Mouse (Mus musculus) layer of hippocampus, adult 8-10 months (tissue): ENCODE data around the gene Ubtd2. TPM values are rescaled to one million over a fixed set of nuclear protein-coding genes. Genes with fewer than 3 reads are reported as not detected.

Experiments used
- DNase-seq, 2 experiments: peaks; one replicate each; pipeline ENCODE4 v3.0.0; 2022; ENCODE audit warnings: low spot score in 2 of 2
- total RNA-seq, 4 experiments: library from RNA; stranded (reverse); gene quantifications; 2 replicates each; pipeline ENCODE4 v1.2.4; 2022

The Ubtd2 gene
- total RNA-seq: 10 to 100 TPM; 26.3 to 28.8 (median 28.3) TPM

DNA sequence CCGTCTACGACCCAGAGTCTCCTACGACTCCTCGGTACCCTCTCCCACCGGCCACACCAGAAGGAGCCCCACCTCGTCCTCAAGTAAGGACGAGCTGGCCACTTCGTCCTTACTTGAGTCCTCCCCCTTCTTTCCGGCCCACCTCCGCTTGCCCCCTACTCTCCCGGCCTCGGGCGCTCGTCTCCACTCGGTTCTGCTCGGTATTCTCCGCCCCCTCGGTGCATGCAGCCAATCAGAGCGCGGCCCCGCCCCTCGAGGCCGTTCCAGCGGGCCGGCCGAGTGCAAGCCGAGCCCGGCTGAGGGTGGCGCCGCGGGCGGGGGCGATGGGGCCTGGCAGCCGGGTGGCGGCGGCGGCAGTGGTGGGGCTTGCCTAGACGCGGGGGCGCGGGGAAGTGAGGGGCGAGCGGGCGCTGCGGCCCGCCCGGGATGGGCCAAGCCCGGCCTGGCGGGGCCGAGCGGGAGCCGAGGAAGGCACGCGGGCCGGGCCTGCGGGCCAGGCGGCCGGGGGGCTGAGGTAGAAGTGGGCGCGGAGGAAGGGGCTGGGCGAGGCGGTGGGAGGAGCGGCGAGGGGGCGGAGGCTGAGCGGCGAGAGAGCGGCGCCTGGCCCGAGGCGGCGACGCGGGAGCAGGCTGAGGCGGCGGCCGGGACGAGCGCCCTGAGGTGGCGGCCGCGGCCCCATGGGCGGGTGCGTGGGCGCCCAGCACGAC is at the start of gene Ubtd2:
Gene Ubtd2 (plus strand): TSS at position 571 of the 707 bp plus-strand sequence.
- peak; percentile 89 to 93 for DNase-seq

DNA sequence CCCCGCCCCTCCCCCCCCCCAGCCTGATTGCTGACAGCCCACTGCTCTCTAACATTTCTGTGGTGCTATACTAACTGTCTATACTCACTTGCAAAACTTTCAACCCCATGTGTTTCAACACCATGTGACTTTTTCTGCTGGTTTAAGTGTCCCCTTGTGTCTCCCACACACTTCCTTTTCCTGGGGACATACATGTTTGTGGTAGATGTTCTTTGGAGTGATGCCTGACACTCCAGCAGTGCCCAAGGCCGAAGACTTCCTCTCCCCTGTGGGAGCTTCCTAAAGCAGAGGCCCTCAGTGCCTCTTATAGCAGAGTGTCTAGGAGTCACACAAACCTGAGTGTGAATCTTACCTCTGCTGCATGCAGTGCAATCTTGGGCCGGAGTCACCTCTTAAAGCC is 47.3 kb upstream of the Ubtd2 start:
- DNase-seq: no peak

DNA sequence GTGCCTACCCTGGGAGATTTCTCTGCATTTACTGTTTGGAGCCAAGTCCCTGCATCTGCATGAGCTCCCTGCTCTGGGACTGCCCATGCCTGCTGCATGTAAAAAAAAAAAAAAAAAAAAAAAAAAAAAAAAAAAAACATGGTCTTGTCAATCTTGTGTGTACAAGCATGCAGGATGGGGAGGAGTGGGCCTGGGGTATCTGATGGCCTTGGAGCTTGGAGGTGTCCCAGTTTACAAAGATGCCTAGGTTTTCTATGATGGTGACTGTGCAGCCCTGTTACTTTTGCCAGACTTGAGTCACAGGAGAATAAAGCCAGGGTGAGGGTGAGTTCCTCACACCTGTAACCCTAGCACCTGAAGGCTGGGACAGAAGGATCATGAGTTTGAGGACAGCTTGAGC is 46.1 kb upstream of the Ubtd2 start:
- no peak for DNase-seq

DNA sequence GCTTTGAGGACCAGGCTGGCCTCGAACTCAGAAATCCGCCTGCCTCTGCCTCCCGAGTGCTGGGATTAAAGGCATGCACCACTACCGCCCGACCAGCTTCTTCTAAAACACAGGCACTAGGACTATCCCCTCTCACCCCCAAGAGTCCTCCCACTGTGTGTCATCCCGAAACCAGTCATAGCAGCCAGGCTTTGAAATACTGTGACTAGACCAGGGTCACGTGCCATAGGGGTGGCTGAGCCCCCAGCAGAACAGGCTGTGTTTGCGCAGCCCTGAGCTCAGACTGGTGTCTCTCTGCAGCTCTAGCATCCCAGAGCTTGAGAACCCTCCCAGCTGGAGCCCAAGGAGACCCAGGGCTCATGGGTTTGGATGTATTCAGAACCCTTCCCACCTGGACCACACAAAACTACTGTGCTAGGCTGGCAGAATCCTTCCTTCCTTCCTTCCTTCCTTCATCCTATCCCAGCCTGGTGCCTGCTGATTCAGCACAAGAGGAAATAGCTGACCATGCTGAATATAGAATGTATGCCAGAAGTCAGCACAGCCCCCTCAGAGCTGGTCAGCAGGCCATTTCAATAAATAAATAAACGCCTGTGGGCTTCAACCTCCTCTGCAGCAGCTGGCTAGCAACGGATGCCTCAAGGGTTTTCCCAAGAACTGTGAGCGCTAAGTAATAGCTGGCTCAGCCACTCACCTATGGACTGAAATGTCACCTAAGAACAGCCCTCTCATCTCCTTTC is 45.2 kb upstream of the Ubtd2 start:
- no peak for DNase-seq

DNA sequence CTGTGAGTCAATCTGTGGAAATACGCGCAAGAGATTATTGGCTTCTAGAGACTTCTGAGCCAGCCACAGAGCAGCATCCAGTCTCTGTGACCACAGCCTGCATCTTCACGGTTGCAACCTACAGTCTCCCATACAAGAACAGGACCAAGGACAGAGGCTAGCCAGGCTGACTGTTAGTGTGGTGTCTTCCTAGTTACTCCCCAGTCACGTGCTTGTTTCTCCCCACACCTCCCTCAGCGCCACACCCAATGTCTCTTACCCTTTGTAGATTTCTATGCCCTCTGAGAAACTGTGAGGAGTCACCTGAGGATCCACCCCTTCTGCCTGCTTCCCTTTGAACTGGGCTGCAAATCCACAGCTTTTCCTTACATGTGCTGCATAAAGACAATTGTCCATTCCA is 35.2 kb upstream of the Ubtd2 start:
- DNase-seq: no peak

DNA sequence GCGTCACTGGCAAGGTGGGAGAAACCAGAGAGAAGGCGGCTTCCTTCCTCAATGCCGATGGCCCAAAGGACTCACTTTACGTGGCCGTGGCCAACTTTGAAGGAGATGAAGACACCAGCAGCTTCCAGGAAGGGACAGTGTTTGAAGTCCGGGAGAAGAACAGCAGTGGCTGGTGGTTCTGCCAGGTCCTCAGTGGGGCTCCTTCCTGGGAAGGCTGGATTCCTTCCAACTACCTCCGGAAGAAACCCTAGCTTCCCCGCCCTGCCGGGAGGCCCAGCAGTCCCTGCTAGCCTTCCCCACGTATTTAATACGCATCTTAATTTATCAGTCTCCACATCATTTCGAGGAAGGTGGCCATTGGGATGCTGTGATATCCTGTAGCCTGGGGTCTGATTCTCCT is 31.9 kb upstream of the Ubtd2 start:
- no peak for DNase-seq

DNA sequence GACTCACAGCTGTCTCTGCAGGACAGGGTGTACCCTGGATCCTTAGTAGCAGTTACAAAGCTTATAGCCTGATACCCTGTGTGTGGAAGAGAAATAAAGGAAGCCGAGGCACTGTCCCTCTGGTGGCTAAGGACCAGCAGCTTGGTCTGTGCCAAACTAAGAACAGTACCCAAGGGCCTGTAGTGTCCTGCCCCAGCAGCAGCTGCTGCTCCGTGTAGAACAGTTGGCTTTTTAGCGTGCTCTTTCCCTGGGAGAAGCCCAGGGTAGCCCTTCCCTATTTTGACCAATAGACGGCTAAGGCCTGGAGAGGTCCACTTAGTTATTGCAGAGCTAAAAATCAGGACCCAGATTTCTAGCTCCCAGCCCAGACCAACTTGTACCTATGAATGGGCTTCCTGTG is 30.6 kb upstream of the Ubtd2 start:
- no peak for DNase-seq

DNA sequence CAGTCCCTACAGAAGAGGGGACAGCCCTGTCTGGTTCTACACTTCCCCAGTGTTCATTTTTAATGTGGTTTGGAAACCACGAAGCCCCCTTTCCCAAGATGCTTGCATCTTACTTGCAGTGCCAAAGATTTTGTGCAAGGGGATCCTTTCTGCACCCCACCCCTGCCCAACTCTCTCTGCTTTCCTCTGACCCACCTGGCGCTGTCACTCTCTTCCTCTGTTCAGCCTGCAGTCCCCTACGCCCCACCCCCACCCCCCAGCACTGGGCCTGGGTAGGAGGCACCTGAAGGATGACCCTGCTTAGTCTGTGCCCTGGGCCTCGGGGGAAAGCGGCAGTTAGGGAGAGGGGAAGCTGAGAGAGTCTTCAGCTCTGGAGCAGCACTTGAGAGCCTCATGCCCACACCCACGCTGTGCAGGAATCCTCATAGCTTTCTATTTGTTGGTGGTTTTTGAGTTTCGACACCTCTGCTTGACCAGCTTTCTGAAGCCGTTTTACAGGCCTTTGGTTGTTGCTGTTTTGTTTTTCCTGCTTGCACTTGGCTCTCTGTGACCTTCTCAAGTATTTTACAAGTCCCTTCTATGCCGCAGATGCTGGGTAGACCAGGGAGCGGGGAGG is 30.0 kb upstream of the Ubtd2 start:
- DNase-seq: no peak

DNA sequence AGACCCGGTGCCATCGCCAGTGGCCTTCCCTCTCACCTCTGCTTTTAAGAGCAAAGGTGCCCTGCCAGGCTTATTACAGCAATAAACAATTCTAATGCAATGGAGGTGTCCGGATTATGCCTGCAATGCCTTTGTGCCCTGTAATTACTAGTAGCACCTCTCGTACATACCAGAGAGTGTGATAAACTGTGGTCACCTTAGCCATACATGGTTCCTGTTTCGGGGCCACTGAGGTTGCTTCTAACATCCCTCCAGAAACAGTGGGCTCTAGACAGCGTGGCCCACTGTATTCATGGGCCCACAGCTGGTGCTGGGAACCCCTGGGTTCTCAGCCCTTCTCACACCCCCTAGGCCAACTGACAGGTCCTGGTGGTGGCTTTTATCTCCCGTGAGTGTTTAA is 27.6 kb upstream of the Ubtd2 start:
- DNase-seq: no peak

DNA sequence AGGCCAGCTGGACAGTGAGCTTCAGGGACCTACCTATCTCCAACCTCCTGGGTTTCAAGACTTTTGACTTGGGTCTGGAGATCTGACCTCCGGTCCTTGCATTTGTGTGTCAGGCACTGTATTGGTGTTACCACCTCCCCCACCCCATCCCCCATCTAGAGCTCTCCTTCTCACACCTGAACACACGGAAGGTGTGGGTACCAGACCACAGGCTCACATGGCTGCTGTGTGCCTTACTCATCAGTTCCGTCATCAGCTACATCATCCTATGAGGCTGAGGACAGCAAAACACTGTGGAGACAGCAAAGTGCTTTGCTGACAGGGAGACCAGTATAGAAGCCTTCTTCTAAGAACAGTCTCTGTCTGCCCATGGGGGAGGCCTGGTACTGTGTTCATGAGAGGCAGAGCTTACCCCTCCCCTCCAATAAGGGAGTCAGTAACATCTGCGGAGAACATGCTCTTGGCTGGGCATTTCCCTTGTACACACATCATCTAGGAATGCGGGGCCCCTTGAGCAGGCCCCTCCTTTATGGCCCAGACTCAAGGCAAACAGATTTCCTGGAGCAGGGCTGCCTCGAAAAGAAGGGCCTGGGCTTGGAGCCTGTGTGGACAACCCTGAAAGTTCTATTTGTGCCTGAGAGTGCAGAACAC is 19.6 kb upstream of the Ubtd2 start:
- DNase-seq: no peak

DNA sequence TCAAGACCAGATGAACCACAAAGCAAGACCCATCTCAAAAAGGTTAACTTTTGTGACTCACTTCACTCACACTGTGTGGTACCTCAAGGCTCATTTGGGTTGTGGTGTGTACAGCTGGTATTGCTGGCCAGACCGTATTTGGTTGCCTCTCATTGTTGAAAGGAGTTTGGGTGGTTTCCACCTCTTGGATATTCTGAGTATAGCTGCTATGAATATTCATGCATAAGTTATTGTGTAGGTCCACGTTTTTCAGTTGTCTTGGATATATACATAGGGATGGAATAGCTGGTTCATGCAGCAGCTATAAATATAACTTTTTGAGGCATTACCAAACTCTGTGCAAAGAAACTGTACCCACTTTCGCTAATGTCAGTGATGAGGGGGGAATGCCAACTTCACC is 12.6 kb upstream of the Ubtd2 start:
- no peak for DNase-seq

DNA sequence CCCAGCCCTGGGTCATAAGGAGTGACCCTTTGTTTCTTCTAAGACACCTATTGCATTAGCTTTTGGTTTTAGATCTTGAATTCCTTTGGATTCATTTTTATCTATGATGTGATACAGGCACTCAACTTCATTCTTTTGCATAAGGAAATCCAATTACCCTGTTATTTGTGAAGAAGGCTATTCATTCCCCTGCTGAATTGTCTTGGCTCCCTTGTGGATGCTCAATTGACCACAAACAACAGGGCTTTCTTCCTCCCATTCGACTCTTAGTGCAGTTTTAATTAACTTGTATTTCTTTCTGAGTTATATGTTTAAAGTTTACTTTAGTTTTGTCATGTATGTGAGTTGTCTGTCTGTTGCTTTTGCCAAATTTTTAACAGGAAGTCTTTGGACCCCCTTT is 10.9 kb upstream of the Ubtd2 start:
- DNase-seq: no peak

DNA sequence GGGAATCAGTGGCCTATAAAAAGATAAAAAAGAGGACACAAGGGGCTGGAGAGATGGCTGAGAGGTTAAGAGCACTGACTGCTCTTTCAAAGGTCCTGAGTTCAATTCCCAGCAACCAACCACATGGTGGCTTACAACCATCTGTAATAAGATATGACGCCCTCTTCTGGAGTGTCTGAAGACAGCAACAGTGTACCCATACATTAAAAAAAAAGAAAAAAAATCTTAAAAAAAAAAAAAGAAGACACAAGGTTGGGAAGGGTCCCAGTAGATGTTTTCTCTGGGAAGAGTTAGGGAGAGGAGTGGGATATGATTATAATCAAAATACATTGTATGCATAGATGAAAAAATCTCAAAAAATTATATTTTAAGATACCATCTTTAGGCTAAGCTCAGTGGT is 10.0 kb upstream of the Ubtd2 start:
- DNase-seq: no peak

DNA sequence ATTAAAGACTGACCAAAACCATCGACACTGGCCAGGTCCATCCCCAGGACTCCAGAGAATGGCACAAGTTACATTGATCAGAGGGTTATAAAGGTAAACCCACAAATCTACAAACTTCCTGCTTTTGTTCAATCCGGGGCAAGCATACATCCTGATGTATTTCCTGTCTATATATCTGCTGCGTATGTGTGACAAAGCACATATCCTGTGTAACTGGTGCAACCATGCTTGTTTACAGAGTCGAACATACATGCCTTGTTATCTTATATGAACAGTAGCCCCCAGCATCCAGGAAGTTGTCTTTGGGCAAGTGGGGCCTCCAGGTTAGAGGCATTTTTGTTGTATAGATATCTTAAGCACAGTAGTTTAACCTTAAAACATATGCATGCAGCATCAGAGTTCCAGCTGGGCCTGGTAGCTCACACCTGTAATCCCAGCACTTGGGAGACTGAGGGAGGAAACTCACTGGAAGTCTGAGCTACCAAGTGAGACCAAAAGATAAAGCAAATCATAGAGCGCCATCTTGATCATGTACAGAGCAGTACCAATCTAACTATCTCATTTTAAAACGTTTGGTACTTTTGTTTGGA is 9.4 kb upstream of the Ubtd2 start:
- DNase-seq: no peak

DNA sequence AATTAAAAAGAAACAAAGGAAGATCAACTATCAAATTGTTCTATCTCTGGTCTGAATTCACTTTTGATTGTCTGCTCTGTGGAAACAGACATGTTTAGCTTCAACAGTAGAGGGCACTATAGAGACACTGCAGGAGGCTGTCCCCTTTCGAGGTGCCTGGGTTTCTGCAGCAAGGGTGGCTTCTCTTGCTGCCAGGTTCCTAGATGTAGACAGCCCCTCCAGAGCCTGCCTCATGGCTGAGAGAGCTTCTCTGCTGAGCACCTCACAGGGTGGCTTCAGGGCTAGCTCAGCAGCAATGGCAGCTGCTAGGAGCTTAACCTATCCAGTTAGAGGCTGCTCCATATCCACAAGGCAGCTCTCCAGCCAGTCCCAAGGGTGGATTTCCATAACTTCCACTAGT is 5.0 kb upstream of the Ubtd2 start:
- peak; percentile 23 to 29 for DNase-seq

DNA sequence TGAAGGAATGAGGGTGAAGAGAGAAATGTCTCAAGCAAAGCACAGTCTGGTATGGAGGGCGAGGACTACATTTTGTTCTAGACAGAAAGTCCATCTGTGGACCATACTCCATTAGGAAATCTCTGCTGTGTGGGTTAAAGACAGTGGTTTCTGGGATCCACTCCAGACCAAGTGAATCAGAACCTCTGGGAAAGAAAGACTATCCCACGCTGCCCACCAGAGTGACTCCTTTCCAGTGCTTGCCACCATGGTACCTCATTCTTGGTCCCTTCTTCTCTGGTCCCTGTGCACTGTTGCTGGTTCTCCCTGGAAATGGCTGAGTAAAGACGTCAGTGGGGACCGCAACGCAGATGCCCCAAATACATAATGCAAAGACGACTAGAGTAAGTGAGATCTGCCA is 3.9 kb upstream of the Ubtd2 start:
- no peak for DNase-seq

DNA sequence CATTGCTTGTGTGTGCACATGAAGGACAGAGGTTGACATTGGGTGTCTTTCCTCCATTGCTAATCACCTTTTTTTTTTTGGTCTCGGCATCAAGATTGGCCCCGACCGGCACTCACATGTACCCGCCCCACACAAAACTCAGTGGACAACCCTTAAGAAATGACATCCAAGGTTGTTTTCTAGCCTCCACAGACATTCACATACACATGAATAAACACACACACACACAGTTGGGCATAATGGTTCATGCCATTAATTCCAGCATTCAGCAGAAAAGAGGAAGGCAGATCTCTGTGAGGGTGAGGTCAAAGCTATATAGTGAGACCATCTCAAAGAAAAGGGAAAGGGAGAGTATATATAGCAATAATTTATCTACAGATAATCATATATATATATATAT is 2.4 kb upstream of the Ubtd2 start:
- DNase-seq: no peak

DNA sequence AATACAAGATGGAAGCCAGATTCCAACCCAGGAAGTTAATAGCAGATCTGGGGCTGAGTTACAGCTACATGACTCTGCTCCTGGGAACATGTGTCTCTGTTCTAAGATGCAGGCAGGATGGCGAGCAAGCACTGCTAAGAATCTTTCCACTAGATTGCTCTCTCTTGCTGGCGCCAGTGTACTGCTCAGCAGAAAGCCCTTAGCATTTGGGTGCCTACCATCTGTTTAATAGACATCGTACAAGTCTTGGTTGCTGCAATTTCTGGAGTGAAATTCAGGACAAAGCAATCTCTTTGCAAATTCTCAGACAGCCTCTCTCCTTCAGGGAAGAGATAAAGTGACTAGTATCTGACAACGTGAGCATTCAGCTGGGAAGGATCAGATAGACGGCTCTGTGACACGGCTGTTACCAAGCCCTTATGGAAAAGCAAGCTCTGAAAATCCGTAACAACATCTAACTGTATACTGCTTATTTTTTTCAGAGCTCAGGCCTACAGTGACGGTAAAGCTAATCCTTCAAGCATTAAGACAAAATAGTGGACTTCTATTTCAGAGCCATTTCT is 1.7 kb upstream of the Ubtd2 start:
- peak; percentile 22 to 36 for DNase-seq

DNA sequence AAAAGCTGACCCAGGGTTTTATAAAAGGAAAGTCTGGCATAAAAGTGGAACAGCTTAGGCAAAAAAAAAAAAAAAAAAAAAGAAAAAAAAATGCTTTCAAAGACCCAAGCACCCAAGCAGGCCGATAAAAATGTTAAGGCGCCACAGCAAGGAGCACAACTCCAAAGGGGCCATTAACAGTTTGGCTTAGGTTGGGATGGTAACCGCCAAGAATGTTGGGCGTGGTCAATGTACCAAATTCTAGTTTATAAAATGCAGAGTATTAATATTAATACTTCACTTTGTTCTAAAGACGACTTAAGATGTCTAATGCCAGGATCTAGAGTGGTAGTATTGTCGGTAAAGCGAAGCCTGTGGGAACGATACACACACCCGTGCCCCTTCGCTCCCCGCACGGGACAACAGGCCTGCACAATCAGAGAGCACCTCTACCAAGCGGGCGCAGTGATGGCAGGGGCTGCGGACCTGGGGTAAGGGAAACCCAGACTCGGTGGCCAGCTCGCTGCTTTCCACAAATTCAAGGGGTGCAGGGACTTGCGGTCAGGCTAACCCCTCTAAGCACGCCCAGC is 855 bp upstream of the Ubtd2 start:
- DNase-seq: no peak

DNA sequence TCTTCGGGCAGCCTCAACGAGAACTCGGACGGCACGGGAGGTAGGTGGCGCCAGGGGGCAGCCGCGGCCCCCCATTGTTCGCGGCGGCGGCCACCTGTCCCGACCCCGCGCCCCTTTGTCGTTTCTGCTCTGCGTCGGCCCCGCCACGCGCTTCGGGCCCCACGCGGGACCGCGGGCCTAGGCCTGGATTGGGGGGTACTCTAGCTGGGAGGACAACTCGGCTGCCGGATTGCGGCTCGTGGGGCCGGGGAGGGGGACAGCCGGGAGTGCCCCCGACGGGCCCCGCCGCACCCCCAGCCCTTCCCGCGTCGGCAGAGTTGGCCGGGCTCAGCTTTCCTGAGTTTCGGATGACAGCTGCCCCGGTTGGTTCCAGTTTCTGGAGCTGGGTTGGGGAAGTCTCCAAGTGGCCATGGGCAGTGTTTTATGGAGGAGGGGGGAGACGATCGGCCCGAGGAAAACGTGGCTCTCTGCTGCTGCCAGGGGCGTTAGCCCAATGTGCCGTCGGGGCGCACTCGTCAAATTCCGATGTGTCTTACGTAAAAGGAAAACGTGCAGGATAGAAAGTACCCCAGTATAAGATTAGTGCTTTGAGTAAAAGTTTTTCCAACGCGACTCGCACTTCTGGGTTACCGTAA is 454 bp downstream of the Ubtd2 start:
- DNase-seq: peak; percentile 14 to 15

DNA sequence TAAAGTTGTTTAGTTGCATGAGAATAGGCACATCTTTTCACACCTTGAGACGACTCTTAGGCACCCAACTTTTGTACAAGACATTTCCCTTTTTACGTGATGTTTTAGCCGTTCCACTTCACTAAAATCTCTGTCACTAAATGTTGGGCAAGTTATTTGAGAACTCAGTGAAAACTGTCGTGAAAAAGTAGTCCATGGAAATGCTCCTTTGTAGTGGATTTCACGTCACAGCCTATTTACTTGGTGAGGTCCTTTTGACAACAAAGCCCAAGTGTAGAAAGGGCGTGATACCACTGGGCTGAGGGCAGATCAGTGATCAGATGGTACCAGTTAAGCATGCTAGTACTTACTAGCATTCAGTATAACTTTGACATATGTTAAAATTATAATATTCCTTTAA is 1.2 kb downstream of the Ubtd2 start:
- no peak for DNase-seq
